Mouse (Mus musculus): ENCODE measurements at regions not wholly inside any gene's neighbourhood (a gene's known extent, or its start where the extent isn't known, plus 50 kb on each side); places are given as distances from the start of the nearest gene placed in this dataset.
A peak's percentile ranks its signal among the peaks of the same experiment; 100 is the strongest.

DNA sequence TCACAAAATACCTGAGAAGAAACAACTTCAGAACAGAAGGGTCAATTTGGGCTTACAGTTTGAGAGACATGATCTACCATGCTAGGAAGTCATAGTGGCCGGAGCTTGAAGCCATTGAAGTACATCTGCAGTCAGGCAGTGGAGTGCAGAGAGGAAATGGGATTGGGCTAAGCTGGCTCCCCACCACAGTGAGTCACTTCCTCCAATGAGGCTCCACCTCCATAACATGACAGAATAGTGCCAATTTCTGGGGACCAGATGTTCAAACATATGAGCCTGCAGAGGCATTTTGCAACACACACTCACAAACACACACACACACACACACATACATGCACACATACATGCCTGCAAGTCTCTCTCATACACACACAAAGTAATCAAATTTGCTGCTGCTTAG is 93.7 kb upstream of the Ppp1r26 start:
- WGBS = 74% methylated on average over 1 of the region's 1 CpGs
- TF ChIP-seq POLR2A (IDR thresholded peaks at IDR 0.05; ENCODE audit: extremely low read depth, insufficient read depth, low read length) = no peak
- no peak for TF ChIP-seq CTCF (IDR thresholded peaks at IDR 0.05; ENCODE audit: low read depth, low read length)
- Histone ChIP-seq H3K4me1 (ENCODE audit: control insufficient read depth, insufficient read depth, low read length) (no peaks in the 10 kb centered on the region), H3K27me3 (ENCODE audit: control insufficient read depth, insufficient read depth, low read length) (no peaks in the 10 kb centered on the region), H3K4me3 (ENCODE audit: insufficient read depth, low read depth, low read length) (no peak overlapping the region), H3K36me3 (ENCODE audit: control insufficient read depth, insufficient read depth, low read length) (no peaks in the 10 kb centered on the region), H3K27ac (replicated peaks; ENCODE audit: insufficient read depth, low read depth, low read length) (no peak overlapping the region), H3K79me2 (ENCODE audit: control insufficient read depth, insufficient read depth, low read length) (no peaks in the 10 kb centered on the region), H3K9ac (ENCODE audit: low read depth, low read length) (no peak overlapping the region)
- no peak for DNase-seq (ENCODE audit: extremely low read depth, low read depth, low spot score)

DNA sequence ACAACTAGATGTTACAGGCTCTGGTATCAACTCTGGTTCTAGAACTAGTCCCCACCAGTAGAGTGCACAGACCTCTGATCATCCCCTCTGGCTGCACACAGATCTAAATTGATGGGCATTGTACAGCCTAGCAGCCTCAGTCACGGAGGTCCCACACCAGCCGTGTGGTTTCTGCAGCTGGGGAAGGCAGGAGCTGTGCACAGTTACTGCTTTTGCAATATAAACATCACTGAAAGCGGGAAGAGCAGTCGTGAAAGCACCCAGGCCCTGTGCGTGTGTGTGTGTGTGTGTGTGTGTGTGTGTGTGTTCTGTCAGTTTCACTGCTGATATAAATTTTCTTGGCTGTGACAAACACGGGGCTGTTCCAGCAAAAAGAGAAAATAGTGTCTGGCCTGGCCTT is 84.4 kb upstream of the Ppp1r26 start:
- Histone ChIP-seq H3K4me1 (ENCODE audit: control insufficient read depth, insufficient read depth, low read length) (no peaks in the 10 kb centered on the region), H3K36me3 (ENCODE audit: control insufficient read depth, insufficient read depth, low read length) (no peaks in the 10 kb centered on the region), H3K9ac (ENCODE audit: low read depth, low read length) (no peak overlapping the region), H3K4me3 (ENCODE audit: insufficient read depth, low read depth, low read length) (no peak overlapping the region), H3K27ac (replicated peaks; ENCODE audit: insufficient read depth, low read depth, low read length) (no peak overlapping the region), H3K79me2 (ENCODE audit: control insufficient read depth, insufficient read depth, low read length) (no peaks in the 10 kb centered on the region), H3K27me3 (ENCODE audit: control insufficient read depth, insufficient read depth, low read length) (no peaks in the 10 kb centered on the region)
- no peak for DNase-seq (ENCODE audit: extremely low read depth, low read depth, low spot score)
- TF ChIP-seq CTCF (IDR thresholded peaks at IDR 0.05; ENCODE audit: low read depth, low read length) = no peak
- TF ChIP-seq POLR2A (IDR thresholded peaks at IDR 0.05; ENCODE audit: extremely low read depth, insufficient read depth, low read length) = no peak
- 46% methylated on average over 6 of the region's 6 CpGs for WGBS

DNA sequence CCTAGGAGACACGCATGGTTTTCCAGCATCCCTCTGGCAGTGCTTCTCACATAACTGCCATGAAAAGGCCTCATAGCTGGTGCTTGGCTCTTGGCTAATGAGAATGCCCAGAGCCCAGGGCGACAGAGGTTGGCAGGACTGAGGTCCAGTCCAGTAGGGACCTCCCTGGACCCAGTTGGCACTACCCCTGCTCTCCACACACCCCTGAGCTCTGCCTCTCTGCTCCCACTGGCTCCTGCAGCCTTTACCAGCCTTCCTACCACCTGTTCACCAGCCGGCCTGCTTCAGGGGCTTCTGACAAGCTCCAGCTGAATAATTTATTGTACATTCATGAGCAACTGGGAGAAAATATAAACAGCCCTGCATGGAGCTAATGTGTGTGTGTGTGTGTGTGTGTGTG is 82.0 kb upstream of the Ppp1r26 start:
- H3K79me2 ChIP-seq (ENCODE audit: control insufficient read depth, insufficient read depth, low read length) = no peaks in the 10 kb centered on the region
- H3K27me3 ChIP-seq (ENCODE audit: control insufficient read depth, insufficient read depth, low read length) = no peaks in the 10 kb centered on the region
- no peaks in the 10 kb centered on the region for H3K36me3 ChIP-seq (ENCODE audit: control insufficient read depth, insufficient read depth, low read length)
- no peak for TF ChIP-seq POLR2A (IDR thresholded peaks at IDR 0.05; ENCODE audit: extremely low read depth, insufficient read depth, low read length)
- no peak for TF ChIP-seq CTCF (IDR thresholded peaks at IDR 0.05; ENCODE audit: low read depth, low read length)
- H3K4me1 ChIP-seq (ENCODE audit: control insufficient read depth, insufficient read depth, low read length) = no peaks in the 10 kb centered on the region
- no peak for DNase-seq (ENCODE audit: extremely low read depth, low read depth, low spot score)
- no peak overlapping the region for H3K9ac ChIP-seq (ENCODE audit: low read depth, low read length)
- 74% methylated on average over 3 of the region's 3 CpGs for WGBS
- H3K27ac ChIP-seq (replicated peaks; ENCODE audit: insufficient read depth, low read depth, low read length) = no peak overlapping the region
- H3K4me3 ChIP-seq (ENCODE audit: insufficient read depth, low read depth, low read length) = no peak overlapping the region

DNA sequence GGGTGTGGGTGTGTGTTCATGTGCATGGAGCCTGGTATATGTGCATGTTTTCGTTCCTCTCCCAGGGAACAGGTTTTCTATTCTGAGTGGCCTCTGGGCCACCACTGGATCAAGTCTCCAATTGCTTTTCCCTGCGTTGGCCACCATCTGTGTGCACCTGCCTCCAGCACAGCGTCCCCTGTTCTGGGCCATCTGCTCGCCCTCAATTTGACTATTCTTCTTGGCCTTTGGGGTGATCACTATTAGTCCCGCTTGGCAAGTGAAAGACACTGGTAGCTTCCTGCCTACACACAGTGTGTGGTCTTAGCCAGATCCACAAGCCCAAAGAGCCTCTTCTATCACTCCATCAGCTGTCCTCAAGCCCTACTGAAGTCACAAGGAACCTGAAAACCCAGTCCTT is 80.8 kb upstream of the Ppp1r26 start:
- H3K4me3 ChIP-seq (ENCODE audit: insufficient read depth, low read depth, low read length) = no peak overlapping the region
- no peaks in the 10 kb centered on the region for H3K79me2 ChIP-seq (ENCODE audit: control insufficient read depth, insufficient read depth, low read length)
- TF ChIP-seq CTCF (IDR thresholded peaks at IDR 0.05; ENCODE audit: low read depth, low read length) (no peak), POLR2A (IDR thresholded peaks at IDR 0.05; ENCODE audit: extremely low read depth, insufficient read depth, low read length) (no peak)
- H3K4me1 ChIP-seq (ENCODE audit: control insufficient read depth, insufficient read depth, low read length) = no peaks in the 10 kb centered on the region
- DNase-seq (ENCODE audit: extremely low read depth, low read depth, low spot score) = no peak
- H3K9ac ChIP-seq (ENCODE audit: low read depth, low read length) = no peak overlapping the region
- H3K27ac ChIP-seq (replicated peaks; ENCODE audit: insufficient read depth, low read depth, low read length) = no peak overlapping the region
- H3K36me3 ChIP-seq (ENCODE audit: control insufficient read depth, insufficient read depth, low read length) = no peaks in the 10 kb centered on the region
- H3K27me3 ChIP-seq (ENCODE audit: control insufficient read depth, insufficient read depth, low read length) = no peaks in the 10 kb centered on the region
- 90% methylated on average over 5 of the region's 5 CpGs for WGBS

DNA sequence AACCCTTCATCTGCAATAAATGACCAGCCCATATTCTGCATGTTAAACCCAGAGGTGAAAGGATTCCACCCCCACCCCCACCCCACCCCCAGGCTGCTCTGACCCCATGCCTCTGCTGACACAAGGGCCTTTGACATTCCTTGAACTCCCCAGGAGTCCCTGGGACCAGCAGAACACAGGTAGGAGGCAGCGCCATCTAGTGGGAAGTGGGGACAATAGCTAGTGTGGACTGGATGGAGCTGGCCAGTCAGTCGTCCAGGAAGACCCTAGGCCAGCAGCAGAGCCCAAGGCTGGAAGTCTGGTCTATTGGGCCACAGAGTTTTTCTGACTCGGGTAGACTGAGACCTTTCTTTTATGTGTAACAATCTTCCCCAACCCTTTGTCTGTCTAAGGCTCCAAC is 71.8 kb upstream of the Ppp1r26 start:
- H3K4me3 ChIP-seq (ENCODE audit: insufficient read depth, low read depth, low read length) = no peak overlapping the region
- no peaks in the 10 kb centered on the region for H3K36me3 ChIP-seq (ENCODE audit: control insufficient read depth, insufficient read depth, low read length)
- TF ChIP-seq POLR2A (IDR thresholded peaks at IDR 0.05; ENCODE audit: extremely low read depth, insufficient read depth, low read length) = no peak
- TF ChIP-seq CTCF (IDR thresholded peaks at IDR 0.05; ENCODE audit: low read depth, low read length) = peak; percentile 85
- no peaks in the 10 kb centered on the region for H3K79me2 ChIP-seq (ENCODE audit: control insufficient read depth, insufficient read depth, low read length)
- no peaks in the 10 kb centered on the region for H3K27me3 ChIP-seq (ENCODE audit: control insufficient read depth, insufficient read depth, low read length)
- peak; percentile 20 for DNase-seq (ENCODE audit: extremely low read depth, low read depth, low spot score)
- no peak overlapping the region for H3K27ac ChIP-seq (replicated peaks; ENCODE audit: insufficient read depth, low read depth, low read length)
- H3K9ac ChIP-seq (ENCODE audit: low read depth, low read length) = no peak overlapping the region
- no peaks in the 10 kb centered on the region for H3K4me1 ChIP-seq (ENCODE audit: control insufficient read depth, insufficient read depth, low read length)
- 15% methylated on average over 3 of the region's 3 CpGs for WGBS

DNA sequence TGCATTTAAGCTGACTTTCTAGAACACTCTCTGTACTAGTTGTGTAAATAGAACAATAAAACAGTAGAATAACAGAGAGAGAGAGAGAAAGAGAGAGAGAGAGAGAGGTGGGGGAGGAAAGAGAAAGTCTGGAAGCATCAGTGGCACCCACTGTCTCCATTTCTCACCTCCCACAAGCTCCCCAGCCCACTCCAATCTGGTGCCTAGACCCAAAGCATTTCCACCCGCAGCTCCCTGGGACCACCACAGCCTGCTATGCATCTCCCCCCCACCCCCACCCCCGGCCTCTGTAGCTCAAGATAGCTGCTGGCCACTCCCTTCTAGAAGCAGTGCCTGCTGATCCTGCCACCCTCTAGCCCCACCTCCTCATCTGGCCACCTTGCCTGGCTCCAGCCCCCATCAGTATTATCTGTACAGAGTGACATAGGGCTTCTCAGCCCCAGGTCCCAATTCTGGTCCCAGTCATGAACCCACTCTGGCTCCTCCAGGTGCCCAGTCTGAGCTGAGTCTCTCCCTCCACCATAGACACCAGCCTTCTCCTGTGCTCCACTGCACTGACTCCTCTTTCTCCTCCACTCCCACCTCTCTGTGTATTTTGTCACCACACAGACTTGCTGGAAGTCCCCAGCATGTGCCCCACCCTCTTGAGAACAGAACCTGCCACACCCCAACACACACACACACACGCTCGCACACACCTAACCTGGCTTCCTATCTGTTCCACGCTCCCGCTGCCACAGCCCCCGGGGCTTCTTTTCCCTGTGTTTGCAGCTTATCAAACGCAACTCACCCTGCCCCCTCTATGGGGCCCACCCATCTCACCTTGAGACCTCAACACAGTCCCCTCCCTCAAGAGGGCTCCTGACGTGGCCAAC is 68.4 kb upstream of the Ppp1r26 start:
- DNase-seq (ENCODE audit: extremely low read depth, low read depth, low spot score) = no peak

More for the DNA sequence above, 68.4 kb upstream of the Ppp1r26 start:
- TF ChIP-seq POLR2A (IDR thresholded peaks at IDR 0.05; ENCODE audit: extremely low read depth, insufficient read depth, low read length) = no peak
- TF ChIP-seq CTCF (IDR thresholded peaks at IDR 0.05; ENCODE audit: low read depth, low read length) = no peak
- Histone ChIP-seq H3K4me1 (ENCODE audit: control insufficient read depth, insufficient read depth, low read length) (no peaks in the 10 kb centered on the region), H3K9ac (ENCODE audit: low read depth, low read length) (no peak overlapping the region), H3K27me3 (ENCODE audit: control insufficient read depth, insufficient read depth, low read length) (no peaks in the 10 kb centered on the region), H3K4me3 (ENCODE audit: insufficient read depth, low read depth, low read length) (no peak overlapping the region), H3K27ac (replicated peaks; ENCODE audit: insufficient read depth, low read depth, low read length) (no peak overlapping the region), H3K79me2 (ENCODE audit: control insufficient read depth, insufficient read depth, low read length) (no peaks in the 10 kb centered on the region), H3K36me3 (ENCODE audit: control insufficient read depth, insufficient read depth, low read length) (no peaks in the 10 kb centered on the region)
- WGBS = 52% methylated on average over 9 of the region's 9 CpGs

Measured in liver, adult 2 months (tissue).